Mouse (Mus musculus) kidney, adult 11 months (tissue): ENCODE measurements around the gene Vmn1r115.
"Not testable (repeated sequence)": the region's sequence is repeated elsewhere in the genome, so short reads cannot be mapped to it uniquely, and the experiment has no call there.

ENCODE experiments used
- DNase-seq: peaks from one replicate; pipeline ENCODE4 v3.0.0; 2022

Gene Vmn1r115

DNA sequence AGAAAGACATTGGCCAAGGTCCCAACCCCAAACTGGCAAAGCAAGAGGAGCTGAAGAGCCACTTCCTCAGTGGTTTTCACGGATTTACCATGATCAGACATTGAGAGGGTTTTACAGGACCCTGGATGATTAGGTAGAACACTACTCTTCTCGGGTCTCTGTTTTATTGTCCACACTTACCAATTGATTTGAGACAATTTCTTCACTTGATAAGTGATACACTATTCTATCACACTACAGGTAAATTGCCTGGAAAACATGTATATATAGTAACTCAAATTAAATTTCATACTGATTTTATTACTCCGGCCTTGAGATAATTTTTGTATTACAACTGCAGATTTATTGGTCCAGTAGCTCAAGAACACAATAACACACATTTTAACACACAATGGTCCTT, at the start of gene Vmn1r115:
TSS of gene Vmn1r115 (minus strand) at position 101 of the 400 bp plus-strand sequence.
- not testable (repeated sequence) for DNase-seq

DNA sequence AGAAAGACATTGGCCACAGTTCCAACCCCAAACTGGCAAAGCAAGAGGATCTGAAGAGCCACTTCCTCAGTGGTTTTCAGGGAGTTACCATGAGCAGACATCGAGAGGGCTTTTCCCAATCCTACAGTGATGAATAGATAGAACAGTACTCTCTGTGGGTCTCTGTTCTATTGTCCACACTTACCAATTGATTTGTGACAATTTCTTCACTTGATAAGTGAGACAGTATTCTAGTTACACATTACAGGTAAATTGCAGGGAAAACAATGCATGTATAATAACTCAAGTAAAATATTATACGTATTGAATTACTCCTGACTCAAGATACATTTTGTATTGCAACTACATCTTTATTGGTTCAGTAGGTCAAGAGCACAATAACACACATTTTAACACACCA, 39.2 kb upstream of the Vmn1r115 start, which contains the start of gene Vmn1r117:
TSS of gene Vmn1r117 (minus strand) at position 101 of the 400 bp plus-strand sequence.
- not testable (repeated sequence) for DNase-seq

DNA sequence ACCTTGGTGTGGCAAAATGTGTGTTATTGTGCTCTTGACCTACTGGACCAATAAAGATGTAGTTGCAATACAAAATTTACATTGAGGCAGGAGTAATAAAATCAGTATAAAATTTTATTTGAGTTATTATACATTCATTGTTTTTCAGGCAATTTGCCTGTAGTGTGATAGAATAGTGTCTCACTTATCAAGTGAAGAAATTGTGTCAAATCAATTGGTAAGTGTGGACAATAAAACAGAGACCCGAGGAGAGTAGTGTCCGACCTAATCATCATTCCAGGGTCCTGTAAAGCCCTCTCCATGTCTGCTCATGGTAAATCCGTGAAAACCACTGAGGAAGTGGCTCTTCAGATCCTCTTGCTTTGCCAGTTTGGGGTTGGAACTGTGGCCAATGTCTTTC, 27.2 kb upstream of the Vmn1r115 start, which contains the start of gene Vmn1r116:
TSS of gene Vmn1r116 (plus strand) at position 301 of the 400 bp plus-strand sequence.
- DNase-seq, result not testable (repeated sequence)

DNA sequence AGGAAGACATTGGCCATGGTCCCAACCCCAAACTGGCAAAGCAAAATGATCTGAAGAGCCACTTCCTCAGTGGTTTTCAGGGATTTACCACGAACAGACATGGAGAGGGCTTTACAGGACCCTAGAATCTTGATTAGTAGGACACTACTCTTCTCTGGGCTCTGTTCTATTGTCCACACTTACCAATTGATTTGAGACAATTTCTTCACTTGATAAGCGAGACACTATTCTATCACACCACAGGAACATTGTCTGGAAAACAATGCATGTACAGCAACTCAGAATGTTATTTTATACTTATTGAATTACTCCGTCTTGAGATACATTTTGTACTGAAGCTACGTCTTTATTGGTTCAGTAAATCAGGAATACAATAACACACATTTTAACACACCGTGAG, 32.7 kb downstream of the Vmn1r115 start, which contains the start of gene Vmn1r114:
TSS of gene Vmn1r114 (minus strand) at position 101 of the 400 bp plus-strand sequence.
- not testable (repeated sequence) for DNase-seq
